Mouse (Mus musculus): ENCODE measurements around the gene Krt72. TPM values are rescaled to one million over a fixed set of nuclear protein-coding genes. Genes with fewer than 3 reads are reported as not detected.

Gene Krt72
- polyA plus RNA-seq (2014; fragmentation: Nextera tagmentation; extraction: Ambion mirVana) = not detected in 2 replicates

- Histone ChIP-seq H3K4me1 (replicated peaks; ENCODE audit: control insufficient read depth, insufficient read depth, low read length) (no peaks in the 10 kb centered on the region), H3K4me3 (ENCODE audit: low read depth, low read length) (no peak within 1 kb of the TSS), H3K9me3 (ENCODE audit: control insufficient read depth, low read length) (no peaks in the 10 kb centered on the region), H3K4me2 (no peak within 1 kb of the TSS), H3K9ac (ENCODE audit: low read depth, low read length) (no peak within 1 kb of the TSS), H3K27ac (ENCODE audit: low read depth, low read length) (no peak within 1 kb of the TSS), H3K27me3 (replicated peaks; ENCODE audit: control insufficient read depth, insufficient read depth, low read length) (peaks cover 6% of the 10 kb centered on the region; the same call in 1 of the 2 replicates), H3K36me3 (ENCODE audit: control insufficient read depth, insufficient read depth, low read length) (no peaks in the 10 kb centered on the region)
- WGBS = 75% methylated on average over 18 of the region's 18 CpGs
- DNase-seq (ENCODE audit: low spot score) (no peak), ATAC-seq (replicated peaks; ENCODE audit: low FRiP score) (no peak)
Measured at GRCm38 (mm10) chr15:101786360-101786759, at the start of gene Krt72. TSS of gene Krt72 (minus strand) at chr15:101786460.

GRCm38 (mm10) chr15:101834784-101835328, 48.6 kb upstream of the Krt72 start:
- Histone ChIP-seq H3K27ac (ENCODE audit: low read depth, low read length) (no peak overlapping the region), H3K4me2 (no peak overlapping the region), H3K9ac (ENCODE audit: low read depth, low read length) (no peak overlapping the region), H3K4me1 (replicated peaks; ENCODE audit: control insufficient read depth, insufficient read depth, low read length) (no peaks in the 10 kb centered on the region), H3K4me3 (ENCODE audit: low read depth, low read length) (no peak overlapping the region), H3K9me3 (ENCODE audit: control insufficient read depth, low read length) (no peaks in the 10 kb centered on the region), H3K36me3 (ENCODE audit: control insufficient read depth, insufficient read depth, low read length) (no peaks in the 10 kb centered on the region), H3K27me3 (replicated peaks; ENCODE audit: control insufficient read depth, insufficient read depth, low read length) (no peaks in the 10 kb centered on the region)
- 54% methylated on average over 5 of the region's 5 CpGs for WGBS
- DNase-seq (ENCODE audit: low spot score) (no peak), ATAC-seq (replicated peaks; ENCODE audit: low FRiP score) (no peak)

- 38% methylated on average over 6 of the region's 6 CpGs for WGBS
- no peak overlapping the region for H3K27ac ChIP-seq (ENCODE audit: low read depth, low read length)
- no peaks in the 10 kb centered on the region for H3K36me3 ChIP-seq (ENCODE audit: control insufficient read depth, insufficient read depth, low read length)
- ATAC-seq (replicated peaks; ENCODE audit: low FRiP score) (no peak), DNase-seq (ENCODE audit: low spot score) (no peak)
- H3K27me3 ChIP-seq (replicated peaks; ENCODE audit: control insufficient read depth, insufficient read depth, low read length) = no peaks in the 10 kb centered on the region; the same call in 1 of the 2 replicates
- no peak overlapping the region for H3K9ac ChIP-seq (ENCODE audit: low read depth, low read length)
- no peaks in the 10 kb centered on the region for H3K9me3 ChIP-seq (ENCODE audit: control insufficient read depth, low read length)
- H3K4me1 ChIP-seq (replicated peaks; ENCODE audit: control insufficient read depth, insufficient read depth, low read length) = no peaks in the 10 kb centered on the region
- no peak overlapping the region for H3K4me2 ChIP-seq
- no peak overlapping the region for H3K4me3 ChIP-seq (ENCODE audit: low read depth, low read length)
Measured at GRCm38 (mm10) chr15:101833131-101833530, 46.9 kb upstream of the Krt72 start.

- H3K4me1 ChIP-seq (replicated peaks; ENCODE audit: control insufficient read depth, insufficient read depth, low read length) = no peaks in the 10 kb centered on the region
Measured at GRCm38 (mm10) chr15:101829441-101829840, 43.2 kb upstream of the Krt72 start.

GRCm38 (mm10) chr15:101821786-101822185, 35.5 kb upstream of the Krt72 start:
- ATAC-seq (replicated peaks; ENCODE audit: low FRiP score) (no peak), DNase-seq (ENCODE audit: low spot score) (no peak)
- Histone ChIP-seq H3K9me3 (ENCODE audit: control insufficient read depth, low read length) (no peaks in the 10 kb centered on the region), H3K36me3 (ENCODE audit: control insufficient read depth, insufficient read depth, low read length) (no peaks in the 10 kb centered on the region), H3K4me1 (replicated peaks; ENCODE audit: control insufficient read depth, insufficient read depth, low read length) (no peaks in the 10 kb centered on the region), H3K4me3 (ENCODE audit: low read depth, low read length) (no peak overlapping the region), H3K27me3 (replicated peaks; ENCODE audit: control insufficient read depth, insufficient read depth, low read length) (peaks cover 4% of the 10 kb centered on the region; the same call in 1 of the 2 replicates), H3K9ac (ENCODE audit: low read depth, low read length) (no peak overlapping the region), H3K4me2 (no peak overlapping the region), H3K27ac (ENCODE audit: low read depth, low read length) (no peak overlapping the region)
- 31% methylated on average over 3 of the region's 3 CpGs for WGBS

More at GRCm38 (mm10) chr15:101829441-101829840, 43.2 kb upstream of the Krt72 start:
- DNase-seq (ENCODE audit: low spot score) (no peak), ATAC-seq (replicated peaks; ENCODE audit: low FRiP score) (no peak)
- no peak overlapping the region for H3K9ac ChIP-seq (ENCODE audit: low read depth, low read length)
- no peaks in the 10 kb centered on the region for H3K36me3 ChIP-seq (ENCODE audit: control insufficient read depth, insufficient read depth, low read length)
- H3K27ac ChIP-seq (ENCODE audit: low read depth, low read length) = no peak overlapping the region
- no peaks in the 10 kb centered on the region; the same call in 1 of the 2 replicates for H3K27me3 ChIP-seq (replicated peaks; ENCODE audit: control insufficient read depth, insufficient read depth, low read length)
- 68% methylated on average over 5 of the region's 5 CpGs for WGBS
- no peak overlapping the region for H3K4me2 ChIP-seq
- no peak overlapping the region for H3K4me3 ChIP-seq (ENCODE audit: low read depth, low read length)
- no peaks in the 10 kb centered on the region for H3K9me3 ChIP-seq (ENCODE audit: control insufficient read depth, low read length)

GRCm38 (mm10) chr15:101817875-101818274, 31.6 kb upstream of the Krt72 start, which contains the start of gene Krt2:
TSS of gene Krt2 (minus strand) at chr15:101818169.
- WGBS = 61% methylated on average over 16 of the region's 16 CpGs
- DNase-seq (ENCODE audit: low spot score) (no peak), ATAC-seq (replicated peaks; ENCODE audit: low FRiP score) (no peak)
- no peak within 1 kb of the TSS for H3K9ac ChIP-seq (ENCODE audit: low read depth, low read length)
- no peak within 1 kb of the TSS for H3K27ac ChIP-seq (ENCODE audit: low read depth, low read length)
- H3K27me3 ChIP-seq (replicated peaks; ENCODE audit: control insufficient read depth, insufficient read depth, low read length) = peaks cover 4% of the 10 kb centered on the region; the same call in 1 of the 2 replicates
- H3K9me3 ChIP-seq (ENCODE audit: control insufficient read depth, low read length) = no peaks in the 10 kb centered on the region
- no peaks in the 10 kb centered on the region for H3K36me3 ChIP-seq (ENCODE audit: control insufficient read depth, insufficient read depth, low read length)
- no peaks in the 10 kb centered on the region for H3K4me1 ChIP-seq (replicated peaks; ENCODE audit: control insufficient read depth, insufficient read depth, low read length)
- H3K4me3 ChIP-seq (ENCODE audit: low read depth, low read length) = no peak within 1 kb of the TSS
- H3K4me2 ChIP-seq = no peak within 1 kb of the TSS

GRCm38 (mm10) chr15:101803052-101803822, 17.0 kb upstream of the Krt72 start:
- Histone ChIP-seq H3K36me3 (ENCODE audit: control insufficient read depth, insufficient read depth, low read length) (no peaks in the 10 kb centered on the region), H3K27me3 (replicated peaks; ENCODE audit: control insufficient read depth, insufficient read depth, low read length) (no peaks in the 10 kb centered on the region), H3K4me1 (replicated peaks; ENCODE audit: control insufficient read depth, insufficient read depth, low read length) (no peaks in the 10 kb centered on the region), H3K4me3 (ENCODE audit: low read depth, low read length) (no peak overlapping the region), H3K9me3 (ENCODE audit: control insufficient read depth, low read length) (no peaks in the 10 kb centered on the region), H3K9ac (ENCODE audit: low read depth, low read length) (no peak overlapping the region), H3K4me2 (no peak overlapping the region), H3K27ac (ENCODE audit: low read depth, low read length) (no peak overlapping the region)
- 69% methylated on average over 11 of the region's 11 CpGs for WGBS
- ATAC-seq (replicated peaks; ENCODE audit: low FRiP score) (no peak), DNase-seq (ENCODE audit: low spot score) (no peak)

- DNase-seq (ENCODE audit: low spot score) = no peak
- no peaks in the 10 kb centered on the region for H3K9me3 ChIP-seq (ENCODE audit: control insufficient read depth, low read length)
- no peak for ATAC-seq (replicated peaks; ENCODE audit: low FRiP score)
- no peak within 1 kb of the TSS for H3K4me2 ChIP-seq
- H3K36me3 ChIP-seq (ENCODE audit: control insufficient read depth, insufficient read depth, low read length) = no peaks in the 10 kb centered on the region
- 71% methylated on average over 6 of the region's 6 CpGs for WGBS
- H3K27me3 ChIP-seq (replicated peaks; ENCODE audit: control insufficient read depth, insufficient read depth, low read length) = no peaks in the 10 kb centered on the region
- H3K4me1 ChIP-seq (replicated peaks; ENCODE audit: control insufficient read depth, insufficient read depth, low read length) = no peaks in the 10 kb centered on the region
- H3K4me3 ChIP-seq (ENCODE audit: low read depth, low read length) = no peak within 1 kb of the TSS
- H3K9ac ChIP-seq (ENCODE audit: low read depth, low read length) = no peak within 1 kb of the TSS
- no peak within 1 kb of the TSS for H3K27ac ChIP-seq (ENCODE audit: low read depth, low read length)
Measured at GRCm38 (mm10) chr15:101802296-101802835, 16.1 kb upstream of the Krt72 start, which contains the start of gene Krt73. TSS of gene Krt73 (minus strand) at chr15:101802346.

Data from liver, embryonic 11.5 days (tissue).